Mouse (Mus musculus) kidney, postnatal 25 days (tissue): ENCODE measurements around the gene Bcl3.
"Not testable (repeated sequence)": the region's sequence is repeated elsewhere in the genome, so short reads cannot be mapped to it uniquely, and the experiment has no call there.

Source experiments
- DNase-seq, 2 experiments: peaks; one replicate each; pipeline ENCODE4 v3.0.0; 2021; ENCODE audit warnings: mixed read lengths in 2 of 2

The Bcl3 gene

DNA sequence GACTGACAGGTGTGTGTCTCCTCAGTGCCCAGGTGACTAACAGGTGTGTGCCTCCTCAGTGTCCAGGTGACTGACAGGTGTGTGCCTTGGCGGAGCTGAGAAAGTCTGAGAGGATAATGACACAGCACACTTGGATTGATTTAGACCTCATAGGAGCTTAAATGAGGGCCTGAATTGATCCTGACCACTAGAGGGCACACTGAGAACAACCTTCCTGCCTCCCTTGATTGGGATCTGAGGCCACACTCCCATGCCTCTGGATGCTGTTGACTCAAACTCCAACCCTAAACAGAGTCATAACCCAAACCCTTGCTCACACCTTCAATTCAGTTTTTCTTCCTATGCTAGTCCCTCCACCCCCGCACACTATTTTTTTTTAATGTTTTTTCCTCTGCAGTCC, 21.8 kb downstream of the Bcl3 start:
- peak; percentile 75 to 81 for DNase-seq

DNA sequence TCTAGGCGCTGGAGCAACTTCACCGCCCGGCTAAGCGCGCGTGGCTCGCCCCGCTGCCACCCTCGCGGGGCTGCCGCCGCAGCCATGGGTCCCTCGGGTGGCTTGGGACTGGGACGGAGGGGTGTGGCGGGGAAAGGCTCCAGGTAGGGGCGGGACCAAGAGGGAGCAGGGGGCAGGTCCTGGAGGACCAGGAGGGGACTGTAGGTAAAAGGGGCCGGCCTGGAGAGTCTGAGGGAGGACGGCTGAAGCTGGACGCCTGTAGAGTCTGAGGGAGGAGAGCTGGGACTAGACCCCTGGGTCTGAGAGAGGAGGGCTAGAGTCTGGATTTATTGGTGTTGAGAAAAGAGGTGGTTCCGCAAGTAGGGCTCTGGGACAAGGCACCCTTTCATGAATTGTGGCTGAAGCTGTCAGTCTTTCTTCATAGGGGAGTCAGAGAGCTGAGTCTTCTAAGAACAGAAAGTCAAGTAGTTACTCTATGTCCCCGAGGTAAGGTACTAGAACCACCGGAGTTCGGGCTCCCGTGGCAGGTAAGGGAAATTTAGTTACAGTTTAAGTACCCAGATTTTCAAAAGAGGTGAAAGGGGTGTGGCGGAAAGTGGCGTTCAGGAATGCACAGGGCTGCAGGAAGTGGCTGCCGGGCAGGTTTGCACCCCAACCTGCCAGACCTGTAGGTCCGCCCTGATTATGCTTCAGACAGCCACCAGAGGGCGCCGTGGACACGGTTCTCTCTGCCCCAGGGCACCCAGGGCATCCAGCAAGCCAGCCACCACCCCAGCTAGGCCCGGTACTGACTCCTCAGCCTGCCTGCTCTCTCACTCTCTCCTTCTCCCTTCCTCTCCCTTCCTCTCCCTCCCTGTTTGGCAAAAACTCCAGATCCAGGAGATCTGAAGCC, 25.6 kb downstream of the Bcl3 start, which contains the start of gene Cblc:
TSS of gene Cblc (minus strand) at position 113 of the 892 bp plus-strand sequence.
- DNase-seq, result peak; percentile 89 to 94

DNA sequence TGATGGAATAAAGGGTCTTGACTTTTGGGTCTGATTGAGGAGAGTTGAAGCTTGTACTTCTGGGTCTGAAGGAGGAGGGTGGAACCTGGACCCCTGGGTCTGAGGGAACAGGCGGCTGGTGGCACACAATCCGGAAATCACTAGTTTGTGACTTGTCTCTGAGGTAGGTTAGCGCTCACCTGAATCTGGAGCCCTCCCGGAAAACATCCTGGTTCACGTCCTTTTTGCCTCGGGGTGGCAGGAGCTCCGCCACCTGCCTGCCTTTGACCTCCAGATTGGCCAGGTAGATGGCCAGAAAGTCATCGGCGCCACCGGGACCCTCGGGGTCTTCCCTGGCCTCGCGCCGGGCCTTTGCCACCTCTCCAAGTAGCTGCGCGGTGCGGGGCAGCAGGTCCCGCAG, 26.3 kb downstream of the Bcl3 start:
- DNase-seq, result peak in 1 of 2 experiments; percentile 54

DNA sequence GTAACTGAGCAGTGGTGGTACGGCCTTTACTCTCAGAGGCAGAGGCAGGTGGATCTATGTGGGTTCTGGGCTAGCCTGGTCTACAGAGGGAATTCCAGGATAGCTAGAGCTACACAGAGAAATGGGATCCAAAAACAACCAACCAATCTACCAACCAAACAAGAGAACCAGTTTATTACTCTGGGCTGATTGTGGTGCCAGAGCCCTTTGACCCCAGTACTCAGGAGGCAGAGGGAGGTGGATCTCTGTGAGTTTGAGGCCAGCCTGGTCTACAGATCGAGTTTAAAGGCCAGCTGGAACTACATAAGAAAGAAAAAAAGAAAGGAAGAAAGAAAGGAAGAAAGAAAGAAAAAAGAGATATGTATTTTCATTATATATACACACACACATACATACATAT, 27.3 kb downstream of the Bcl3 start:
- no peak for DNase-seq

DNA sequence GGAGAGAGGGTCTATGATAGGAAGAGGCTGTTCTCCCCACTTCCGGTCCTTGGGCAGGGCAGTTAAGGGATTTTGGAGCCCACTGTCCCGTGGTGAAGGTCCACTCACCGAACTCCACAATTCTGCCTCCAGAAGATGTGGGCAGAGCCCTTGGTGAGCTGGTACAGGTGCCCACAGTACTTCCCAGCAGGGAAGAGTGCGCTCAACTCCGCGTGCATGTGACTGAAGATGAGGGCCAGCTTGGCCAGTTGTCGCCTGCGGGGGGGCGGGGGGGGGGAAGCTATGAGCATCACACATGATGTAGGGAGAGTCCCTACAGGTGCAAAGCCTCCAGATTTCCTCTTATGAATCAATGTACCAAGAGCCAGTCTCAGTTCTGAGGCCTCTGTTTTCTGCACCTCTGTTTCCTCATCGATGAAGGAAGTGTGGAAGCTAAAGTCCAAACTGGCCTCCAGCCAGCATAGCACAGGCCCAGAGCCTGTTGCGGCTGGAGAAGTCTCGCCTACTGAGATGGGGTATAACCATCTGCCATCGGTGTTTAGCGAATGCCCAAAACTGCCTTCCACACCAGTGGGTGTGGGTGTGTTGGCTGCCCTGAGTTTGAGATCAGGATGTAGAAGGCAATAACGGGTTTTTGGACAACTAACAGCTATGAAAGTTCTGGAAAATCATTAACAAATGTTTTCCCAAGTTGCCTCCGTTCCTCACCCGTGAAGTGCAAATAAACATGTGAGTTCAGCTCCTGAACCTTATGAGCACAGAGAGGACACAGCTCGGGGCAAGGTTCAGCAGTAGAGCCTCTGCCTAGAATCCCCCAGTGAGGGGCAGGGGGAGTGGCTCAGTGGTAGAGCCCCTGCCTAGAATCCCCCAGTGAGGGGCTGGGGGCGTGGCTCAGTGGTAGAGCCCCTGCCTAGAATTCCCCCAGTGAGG, 29.6 kb downstream of the Bcl3 start:
- DNase-seq, result peak; percentile 52 to 85

DNA sequence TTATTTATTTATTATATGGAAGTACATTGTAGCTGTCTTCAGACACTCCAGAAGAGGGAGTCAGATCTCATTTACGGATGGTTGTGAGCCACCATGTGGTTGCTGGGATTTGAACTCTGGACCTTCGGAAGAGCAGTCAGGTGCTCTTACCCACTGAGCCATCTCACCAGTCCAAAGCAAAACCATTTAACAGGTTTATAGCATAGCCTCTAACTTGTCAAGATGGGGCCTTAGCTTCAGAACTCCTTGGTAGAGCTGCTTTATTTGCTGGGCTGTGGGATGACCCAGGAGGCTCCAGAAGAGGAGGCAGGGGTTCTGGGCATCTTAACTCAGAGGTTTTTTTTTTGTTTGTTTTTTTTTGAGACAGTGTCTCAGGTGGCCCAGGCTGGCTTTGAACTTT, 31.1 kb downstream of the Bcl3 start:
- not testable (repeated sequence) for DNase-seq

DNA sequence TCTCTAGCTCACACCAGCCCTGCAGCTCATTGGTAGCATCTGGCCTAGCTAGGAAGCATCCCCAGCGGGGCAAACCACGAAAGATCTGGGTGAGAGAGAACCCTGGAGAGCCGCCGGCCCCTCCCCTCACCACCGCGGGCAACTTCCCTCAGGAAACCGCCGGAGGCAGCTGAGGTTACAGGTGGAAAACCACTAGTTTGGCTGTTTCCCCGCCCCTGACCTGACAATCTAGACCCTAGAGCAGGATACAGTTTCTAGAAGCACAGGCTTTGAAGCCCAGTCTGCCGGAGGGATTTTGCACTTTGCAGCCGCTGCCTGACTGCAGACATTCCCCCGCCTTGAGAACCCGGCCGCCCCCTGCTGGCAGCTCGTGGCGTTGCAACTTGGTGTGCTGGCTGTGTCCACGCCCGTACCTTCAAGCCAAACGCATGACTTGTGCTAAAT, 32.6 kb downstream of the Bcl3 start:
- peak; percentile 90 to 94 for DNase-seq

DNA sequence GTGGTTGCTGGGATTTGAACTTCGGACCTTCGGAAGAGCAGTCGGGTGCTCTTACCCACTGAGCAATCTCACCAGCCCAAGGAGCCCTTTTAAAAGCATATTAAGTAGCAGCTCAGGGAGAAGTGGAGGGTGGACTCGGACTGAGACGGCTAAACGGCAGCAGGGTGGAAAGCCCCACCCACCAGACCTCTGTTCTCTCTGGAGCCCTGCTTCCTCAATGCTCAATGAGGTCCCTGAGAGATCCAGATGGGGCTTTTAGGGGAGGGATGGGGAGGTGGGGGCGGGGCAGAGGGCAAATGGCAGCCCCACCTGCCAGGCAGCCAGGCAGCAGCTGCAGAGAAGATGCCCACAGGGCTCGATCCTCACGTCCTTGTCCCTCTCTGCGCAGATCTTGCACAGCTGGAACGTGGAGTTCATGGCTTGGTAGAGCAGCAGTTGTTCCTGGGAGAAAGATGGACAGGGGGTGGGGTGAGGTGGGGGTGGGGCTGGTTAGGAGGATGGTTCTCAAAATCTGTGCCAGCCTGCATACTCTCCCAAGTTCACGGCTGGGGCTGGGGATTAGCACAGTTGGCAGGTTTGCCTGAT, 36.6 kb downstream of the Bcl3 start:
- no peak for DNase-seq

DNA sequence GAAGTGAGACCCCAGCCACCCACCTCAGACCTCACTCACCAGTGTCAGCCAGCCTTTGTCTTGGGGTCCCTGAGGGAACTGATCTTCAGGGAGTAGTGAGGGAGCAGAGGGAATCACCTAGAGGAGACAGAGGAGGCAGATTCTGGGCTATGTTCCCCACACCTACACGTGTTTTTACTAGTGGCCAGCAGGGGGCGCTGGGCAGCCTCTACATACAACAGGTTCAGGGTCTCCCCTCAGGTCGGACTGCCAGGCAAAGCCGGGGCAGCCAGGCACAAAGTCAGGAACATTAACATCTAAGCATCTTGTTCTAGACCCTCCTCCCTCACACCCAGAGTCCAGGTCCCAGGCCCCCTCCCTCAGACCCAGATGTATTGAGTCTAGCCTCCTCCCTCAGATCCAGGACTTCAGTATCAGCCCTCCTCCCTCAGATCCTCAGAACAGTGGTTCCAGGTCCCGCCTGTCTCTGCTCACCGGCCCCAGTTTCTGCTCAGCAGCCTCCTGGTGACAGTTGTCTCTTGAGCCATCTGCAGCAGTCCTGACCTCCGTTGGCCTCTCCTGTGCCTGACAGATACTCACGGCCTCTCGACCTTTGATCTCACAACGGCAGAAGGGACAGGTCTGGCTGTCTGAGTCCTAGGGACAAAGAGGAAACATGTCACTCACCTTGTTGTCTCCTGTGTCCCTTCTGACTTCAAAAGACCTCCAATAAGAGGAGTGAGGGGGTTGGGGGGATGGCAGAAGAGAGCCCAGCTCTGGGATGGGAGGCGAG, 37.6 kb downstream of the Bcl3 start:
- no peak for DNase-seq

DNA sequence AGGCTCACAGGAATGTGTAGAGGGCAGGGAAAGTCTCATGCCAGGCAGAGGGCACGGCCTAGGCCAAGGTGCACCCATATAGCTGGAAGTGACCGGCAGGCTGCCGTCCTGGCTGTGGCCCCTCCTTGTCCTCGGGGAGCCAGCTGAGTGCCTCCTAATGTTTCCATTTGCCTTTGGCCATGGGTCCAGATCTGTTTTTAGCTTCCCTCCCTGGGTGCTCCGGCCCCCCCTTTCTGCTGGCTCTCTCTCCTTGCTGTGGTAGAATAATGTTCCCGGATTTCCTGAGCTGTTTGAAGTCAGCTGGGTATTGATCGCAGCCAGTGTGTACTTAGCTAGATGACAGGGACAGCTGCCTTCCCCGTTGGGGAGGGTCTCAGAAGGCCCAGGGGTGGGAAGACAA, 38.9 kb downstream of the Bcl3 start:
- peak; percentile 55 to 76 for DNase-seq

DNA sequence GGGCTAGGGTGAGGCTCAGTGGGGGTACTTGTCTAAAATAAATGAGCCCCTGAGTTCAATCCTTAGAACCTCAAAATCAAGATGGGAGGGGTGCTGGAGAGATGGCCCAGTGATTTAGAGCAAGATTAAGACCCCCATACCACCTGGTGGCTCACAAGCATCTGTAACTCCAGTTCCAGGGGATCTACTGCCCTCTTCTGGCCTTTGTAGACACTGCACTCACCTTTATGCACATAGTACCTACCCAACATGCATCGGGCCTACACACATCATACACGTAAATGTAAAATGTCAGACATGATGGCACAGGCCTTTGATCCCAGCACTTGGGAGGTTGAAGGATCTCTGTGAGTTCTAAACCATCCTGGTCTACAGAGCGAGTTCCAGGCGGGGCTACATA, 39.9 kb downstream of the Bcl3 start:
- peak; percentile 39 to 72 for DNase-seq

DNA sequence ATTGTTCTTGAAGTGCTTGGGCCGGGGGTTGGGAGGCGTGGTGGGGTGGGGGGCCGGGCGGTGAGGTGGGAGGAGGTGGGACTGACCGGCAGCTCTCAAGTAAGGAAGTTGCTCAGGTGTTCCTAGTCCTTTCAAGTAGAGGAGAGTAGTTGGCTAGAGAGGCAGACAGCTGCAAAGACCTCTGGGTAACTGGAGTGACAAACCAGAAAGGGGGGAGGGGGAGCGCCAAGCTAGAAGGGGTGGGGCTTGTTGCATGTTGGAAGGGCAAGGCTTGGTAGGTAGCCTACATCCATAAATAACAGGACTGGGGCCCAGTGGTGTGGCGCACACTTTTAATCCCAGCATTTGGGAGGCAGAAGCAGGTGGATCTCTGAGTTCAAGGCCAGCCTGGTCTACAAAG, 40.8 kb downstream of the Bcl3 start:
- DNase-seq, result no peak

DNA sequence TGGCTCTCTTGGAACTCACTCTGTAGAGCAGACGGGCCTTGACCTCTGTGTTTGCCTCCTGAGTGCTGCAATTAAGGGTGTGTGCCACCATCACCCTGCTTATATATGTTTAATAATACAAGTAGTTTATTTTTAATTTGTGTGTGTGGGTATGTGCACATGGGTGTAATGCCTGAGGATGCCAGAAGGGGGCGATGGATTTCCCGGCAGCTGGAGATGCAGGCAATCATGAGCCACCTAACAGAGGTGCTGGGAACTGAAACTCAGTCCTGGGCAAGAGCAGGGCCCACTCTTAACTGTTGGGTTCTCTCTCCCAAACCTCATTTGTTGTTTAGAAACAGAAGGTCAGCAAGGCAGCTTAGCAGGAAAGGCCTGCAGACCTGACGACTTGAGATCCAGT, 42.7 kb downstream of the Bcl3 start:
- DNase-seq, result peak in 1 of 2 experiments; percentile 29

DNA sequence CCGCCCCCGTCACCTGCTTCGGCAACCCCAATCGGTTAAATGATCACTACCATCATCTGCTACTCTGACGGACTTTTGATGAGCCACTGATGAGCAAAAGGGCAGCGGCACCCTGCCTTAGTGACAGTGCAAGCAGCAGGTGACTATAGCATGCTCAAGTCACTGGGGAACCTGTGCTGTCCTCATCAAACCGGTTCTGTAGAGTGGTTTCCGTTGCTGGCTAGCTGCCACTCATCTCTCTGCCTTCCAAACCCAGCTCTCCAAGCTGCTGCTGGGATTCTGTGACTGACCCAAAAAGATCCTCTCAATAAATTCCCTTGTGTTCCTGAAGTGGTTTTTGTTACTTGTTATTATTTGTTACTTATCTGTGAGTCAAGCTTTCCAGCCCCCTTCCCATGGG, 43.9 kb downstream of the Bcl3 start:
- DNase-seq, result peak in 1 of 2 experiments; percentile 43

DNA sequence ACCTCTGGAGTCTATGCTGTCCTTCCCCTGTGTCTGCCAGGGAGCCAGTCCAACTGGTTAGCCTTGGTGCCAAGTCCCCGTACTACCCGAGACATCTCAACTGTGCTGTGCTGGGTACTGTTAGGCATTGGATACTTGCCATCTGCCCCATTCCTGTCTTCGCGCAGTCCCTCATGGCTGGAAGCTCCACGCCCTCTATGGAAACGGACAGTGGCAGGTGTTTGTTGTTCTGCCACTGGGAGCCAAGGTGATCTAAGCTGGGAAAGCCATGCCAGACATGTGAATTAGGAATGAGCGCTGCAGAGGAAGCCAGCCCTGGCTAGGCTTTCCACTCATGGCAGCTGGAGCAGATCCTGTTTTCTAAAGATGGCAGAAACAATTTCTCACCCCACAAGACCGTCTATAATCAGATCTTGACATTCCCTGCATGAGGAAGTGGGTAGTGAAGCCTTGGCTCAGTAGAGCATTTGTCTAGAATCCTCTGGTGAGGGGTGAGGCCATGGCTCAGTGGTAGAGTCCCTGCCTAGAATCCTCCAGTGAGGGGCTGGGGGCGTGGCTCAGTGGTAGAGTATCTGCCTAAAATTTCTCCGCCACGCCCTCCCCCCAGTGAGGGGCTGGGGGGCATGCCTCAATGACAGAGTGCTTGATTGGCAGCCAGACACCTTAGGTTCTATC, 45.4 kb downstream of the Bcl3 start:
- DNase-seq, result peak in 1 of 2 experiments; percentile 26

DNA sequence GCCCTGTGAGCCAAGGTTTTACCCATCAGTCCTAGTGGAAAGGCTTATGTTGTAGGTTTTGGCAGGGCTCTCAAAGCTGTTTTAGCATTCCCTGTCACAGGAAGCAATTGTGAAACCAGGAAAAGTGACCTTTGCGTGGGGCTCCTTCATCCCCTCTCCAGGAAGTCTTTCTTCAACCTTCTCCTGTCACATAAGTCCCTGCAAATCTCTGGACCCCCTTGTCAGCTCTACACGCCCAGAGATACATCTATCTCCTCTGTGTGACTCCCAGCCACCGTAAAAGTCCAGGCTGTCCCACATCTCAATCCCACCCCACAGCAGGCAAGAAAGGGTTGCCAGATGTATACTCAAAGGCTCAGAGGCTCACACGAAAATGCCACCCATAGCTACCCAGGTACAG, 50.9 kb downstream of the Bcl3 start:
- DNase-seq, result no peak

DNA sequence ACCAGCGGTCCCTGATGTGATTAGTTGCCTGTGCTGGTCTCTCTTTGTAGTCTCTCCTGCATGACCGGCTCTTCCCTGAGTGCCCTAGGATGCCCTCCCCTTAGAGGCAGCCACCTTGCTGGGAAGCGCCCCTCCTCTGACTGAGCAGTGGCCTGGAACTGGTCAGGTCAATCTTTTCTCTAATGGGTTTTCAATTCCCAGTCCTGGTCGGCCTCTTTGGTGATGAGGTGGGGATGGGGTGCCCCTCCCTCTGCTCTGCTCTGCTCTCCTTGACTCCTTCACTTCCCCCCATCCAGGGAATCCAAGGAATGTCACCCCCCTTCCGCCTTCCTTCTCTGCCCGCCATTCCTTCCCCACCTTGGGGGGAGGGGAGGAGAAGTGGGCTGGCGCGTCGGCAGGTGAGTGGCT, 51.6 kb downstream of the Bcl3 start, which contains the start of gene Bcam:
TSS of gene Bcam (minus strand) at position 33 of the 408 bp plus-strand sequence.
- peak; percentile 52 to 76 for DNase-seq

DNA sequence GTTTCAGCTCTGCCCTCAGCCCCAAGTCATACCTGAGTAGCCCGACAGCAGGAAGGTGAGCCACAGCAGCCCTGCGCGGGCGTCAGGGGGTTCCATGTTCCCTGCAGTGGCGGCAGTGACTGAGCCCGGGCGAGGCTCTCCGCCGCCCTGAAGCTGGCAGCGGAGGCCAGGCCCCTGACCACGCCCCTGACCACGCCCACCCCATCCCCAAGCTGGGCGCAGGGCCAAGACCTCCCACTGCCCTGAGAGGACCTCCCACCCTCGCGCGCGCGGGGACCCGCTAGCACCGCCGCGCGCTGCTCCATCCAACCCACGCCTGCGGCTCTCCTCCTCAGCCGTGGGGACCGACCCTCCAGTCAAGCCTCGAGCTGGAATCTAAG, 52.2 kb downstream of the Bcl3 start:
- peak; percentile 95 to 96 for DNase-seq

DNA sequence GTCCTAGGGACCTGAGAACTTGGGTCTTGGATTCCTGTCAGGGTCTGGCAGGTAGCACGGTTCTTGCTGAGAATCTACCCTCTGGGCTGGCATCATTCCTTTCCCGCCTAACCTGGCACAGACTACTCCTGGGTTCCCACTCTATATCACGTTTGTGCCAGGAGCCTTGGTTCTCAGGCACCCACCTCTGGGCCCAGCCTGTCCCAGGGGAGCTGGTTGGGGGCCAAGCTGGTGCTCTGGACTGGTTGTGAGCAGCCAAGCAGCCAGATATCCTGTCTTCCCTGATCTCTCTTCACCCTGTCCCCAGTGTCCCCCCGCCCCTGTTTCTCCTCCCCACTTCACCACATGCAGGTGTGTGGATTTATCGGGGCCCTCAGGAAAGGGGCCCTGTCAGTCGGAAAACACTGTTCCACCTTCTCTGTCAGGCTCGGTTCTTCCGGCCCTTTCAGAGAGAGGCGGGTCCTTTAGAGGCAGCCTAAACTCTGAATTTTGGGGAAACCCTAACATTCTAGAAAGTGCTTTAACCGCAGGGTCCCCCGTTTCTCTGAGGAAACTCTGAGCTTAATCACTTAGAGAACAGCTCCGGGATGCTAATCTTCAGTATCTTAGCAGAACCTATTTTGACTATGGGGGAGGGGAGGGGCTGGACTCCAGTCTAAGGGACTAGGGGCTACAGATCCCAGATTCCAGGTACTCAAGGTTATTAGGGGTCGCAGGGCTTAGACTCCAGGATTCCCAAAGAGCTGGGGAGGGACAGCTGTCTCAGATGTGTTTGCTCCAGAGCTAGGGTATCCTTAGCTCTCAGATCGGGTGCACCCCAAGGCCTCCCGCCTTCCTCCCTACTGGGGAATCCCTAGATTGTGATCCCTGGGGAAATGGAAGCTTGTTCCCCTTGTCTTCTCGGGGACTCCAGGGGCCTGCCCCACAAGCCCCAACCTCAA, 52.9 kb downstream of the Bcl3 start:
- peak in 1 of 2 experiments; percentile 42 for DNase-seq

DNA sequence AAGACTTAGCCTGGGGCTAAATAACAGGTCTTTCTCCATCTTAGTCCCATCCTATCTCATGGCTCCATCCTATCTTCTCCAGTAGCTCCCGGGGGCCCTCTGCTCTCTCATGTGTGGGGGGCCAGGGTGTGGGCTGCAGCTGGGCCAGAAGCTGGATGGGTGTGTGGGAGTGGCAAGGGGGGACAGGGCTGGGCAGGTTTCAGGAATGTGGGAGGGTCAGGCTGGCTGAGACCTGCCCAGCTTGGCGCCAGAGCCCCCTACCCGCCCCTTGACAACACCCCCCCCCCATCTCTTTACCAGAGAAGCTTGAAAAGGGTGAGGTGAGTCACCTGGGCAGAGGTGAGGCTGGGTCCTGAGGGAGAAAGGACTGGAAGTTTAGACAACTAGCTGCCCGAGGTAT, 53.6 kb downstream of the Bcl3 start:
- DNase-seq, result peak in 1 of 2 experiments; percentile 65
